Mouse (Mus musculus) skeletal muscle tissue, adult 2 months (tissue): ENCODE measurements around the gene Arhgap32.
"Not testable (repeated sequence)": the region's sequence is repeated elsewhere in the genome, so short reads cannot be mapped to it uniquely, and the experiment has no call there.

ENCODE experiments used
- DNase-seq: peaks from one replicate; pipeline ENCODE4 v3.0.0-alpha.2; 2012; ENCODE audit warnings: low read depth, low spot score

Gene Arhgap32

GRCm38 (mm10) chr9:32137697-32138426, 21.9 kb downstream of the Arhgap32 start:
- DNase-seq: no peak

- DNase-seq: no peak
Measured at GRCm38 (mm10) chr9:32138616-32139015, 22.7 kb downstream of the Arhgap32 start.

- no peak for DNase-seq
Measured at GRCm38 (mm10) chr9:32139641-32140040, 23.7 kb downstream of the Arhgap32 start.

DNA sequence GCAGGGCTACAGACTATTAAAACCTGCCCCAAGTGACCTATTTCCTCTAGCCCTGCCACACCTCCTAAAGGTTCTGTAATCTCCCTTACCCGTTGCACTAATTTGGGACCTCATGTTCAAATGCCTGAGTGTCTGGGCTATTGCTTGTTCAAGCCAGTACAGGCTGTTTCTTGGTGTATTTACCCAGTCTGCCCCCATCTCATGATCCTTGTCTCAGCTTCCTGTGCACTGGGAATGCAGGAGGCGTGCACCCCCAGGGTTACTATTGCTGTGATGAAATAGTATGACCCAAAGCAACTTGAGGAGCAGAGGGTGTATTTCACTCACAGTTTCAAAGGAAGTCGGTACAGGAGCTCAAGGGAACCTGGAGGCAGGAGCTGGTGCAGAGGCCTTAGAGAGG, 26.9 kb downstream of the Arhgap32 start:
- no peak for DNase-seq

- DNase-seq: no peak
Measured at GRCm38 (mm10) chr9:32143451-32143850, 27.5 kb downstream of the Arhgap32 start.

GRCm38 (mm10) chr9:32146257-32146996, 30.5 kb downstream of the Arhgap32 start:
- peak; percentile 31 for DNase-seq

DNA sequence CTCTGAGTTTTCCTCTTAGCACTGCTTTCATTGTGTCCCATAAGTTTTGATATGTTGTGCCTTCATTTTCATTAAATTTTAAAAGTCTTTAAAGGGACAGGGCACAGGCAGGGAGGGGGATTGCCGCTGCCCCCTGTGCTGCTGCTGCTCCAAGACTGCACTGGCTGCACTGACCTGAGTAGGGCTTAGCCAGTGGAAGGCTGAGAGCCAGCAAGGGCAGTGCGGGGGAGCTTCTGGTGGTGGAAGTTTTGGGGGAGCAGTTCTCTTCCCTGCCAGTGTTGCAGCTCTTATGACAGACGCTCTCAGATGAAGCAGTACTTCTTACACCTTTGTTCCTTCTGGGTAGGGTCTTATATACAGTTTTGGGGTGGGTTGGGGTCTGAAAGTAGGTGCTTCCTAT, 33.3 kb downstream of the Arhgap32 start:
- DNase-seq: no peak

- no peak for DNase-seq
Measured at GRCm38 (mm10) chr9:32149836-32150642, 34.1 kb downstream of the Arhgap32 start.

GRCm38 (mm10) chr9:32154727-32155371, 38.9 kb downstream of the Arhgap32 start:
- no peak for DNase-seq

DNA sequence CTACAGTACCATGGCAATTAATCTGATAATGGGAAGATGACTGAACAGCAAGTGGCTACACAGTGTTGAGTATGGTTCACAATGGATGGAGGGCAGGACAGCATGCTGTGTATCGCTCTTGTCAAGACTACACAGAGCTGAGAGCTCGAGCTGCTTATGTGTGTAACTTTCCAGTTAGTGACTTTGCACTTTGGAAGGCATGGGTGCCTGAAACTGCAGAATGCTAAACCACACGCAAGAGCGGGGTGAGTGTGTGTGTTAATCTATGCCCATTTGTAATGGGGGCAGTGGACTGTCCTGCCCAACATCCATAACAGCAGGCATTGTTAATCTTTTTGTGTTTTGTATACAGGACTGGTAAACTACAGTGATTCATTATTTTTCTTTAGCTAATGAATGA, 40.8 kb downstream of the Arhgap32 start:
- DNase-seq: no peak

GRCm38 (mm10) chr9:32157201-32157600, 41.3 kb downstream of the Arhgap32 start:
- no peak for DNase-seq

- peak; percentile 27 for DNase-seq
Measured at GRCm38 (mm10) chr9:32158837-32159543, 43.1 kb downstream of the Arhgap32 start.

DNA sequence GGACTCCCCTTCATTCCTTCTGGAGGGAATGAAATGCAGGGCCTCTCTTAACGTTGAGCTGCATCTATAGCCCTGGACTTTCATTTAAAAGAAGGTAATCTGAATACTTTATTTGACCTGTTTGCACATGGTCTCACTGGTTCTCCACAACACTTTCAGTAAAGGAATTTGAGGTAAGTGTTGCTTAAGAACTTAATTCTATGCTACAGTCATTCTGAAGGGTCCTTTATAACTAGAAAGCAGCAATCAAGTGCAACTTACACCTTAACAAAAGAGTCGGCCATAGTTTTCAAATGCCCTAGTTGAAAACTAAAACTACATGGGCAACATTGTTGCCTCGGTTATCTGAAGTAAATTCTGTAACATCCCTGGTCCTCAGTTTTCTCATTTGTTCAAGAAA, 43.8 kb downstream of the Arhgap32 start:
- DNase-seq: no peak

- no peak for DNase-seq
Measured at GRCm38 (mm10) chr9:32162792-32163191, 46.9 kb downstream of the Arhgap32 start.

- DNase-seq: not testable (repeated sequence)
Measured at GRCm38 (mm10) chr9:32163820-32164219, 47.9 kb downstream of the Arhgap32 start.

GRCm38 (mm10) chr9:32168546-32169137, 52.7 kb downstream of the Arhgap32 start:
- no peak for DNase-seq

DNA sequence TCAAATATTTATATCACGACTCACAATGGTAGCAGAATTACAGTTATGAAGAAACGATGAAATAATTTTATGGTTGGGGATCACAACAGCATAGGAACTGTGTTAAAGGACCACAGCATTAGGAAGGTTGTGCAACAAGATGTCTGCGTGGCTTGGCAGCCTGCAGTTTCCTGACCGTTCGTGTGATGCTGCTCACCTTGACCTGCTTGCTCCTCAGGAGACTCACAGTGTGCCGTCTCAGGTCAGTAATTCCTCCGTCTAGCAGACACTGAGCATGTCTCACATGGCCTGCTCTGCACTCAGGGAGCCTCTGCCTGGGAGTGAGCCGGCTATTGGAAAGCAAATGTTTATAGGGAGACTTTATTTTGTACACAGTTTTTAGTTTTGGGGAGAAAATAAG, 54.8 kb downstream of the Arhgap32 start:
- no peak for DNase-seq

DNA sequence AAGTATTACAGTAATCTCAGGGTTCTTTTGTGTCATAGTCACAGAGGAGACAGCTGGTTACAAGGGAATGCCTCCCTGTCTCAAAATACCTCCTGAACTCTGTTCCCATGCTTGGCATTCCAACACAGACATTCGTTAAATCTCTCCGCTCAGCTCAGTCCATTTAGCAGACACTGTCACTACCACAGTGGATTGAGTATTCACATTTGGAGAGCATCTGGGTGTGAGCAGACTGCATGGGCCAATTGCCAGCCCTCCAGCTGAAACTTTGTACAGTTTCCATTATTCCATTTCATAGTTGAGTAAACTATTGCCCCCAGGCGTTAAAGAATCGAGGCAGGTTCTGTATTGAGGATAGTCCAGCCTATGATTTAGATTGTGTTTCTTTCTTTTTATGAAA, 60.7 kb downstream of the Arhgap32 start:
- peak; percentile 11 for DNase-seq

DNA sequence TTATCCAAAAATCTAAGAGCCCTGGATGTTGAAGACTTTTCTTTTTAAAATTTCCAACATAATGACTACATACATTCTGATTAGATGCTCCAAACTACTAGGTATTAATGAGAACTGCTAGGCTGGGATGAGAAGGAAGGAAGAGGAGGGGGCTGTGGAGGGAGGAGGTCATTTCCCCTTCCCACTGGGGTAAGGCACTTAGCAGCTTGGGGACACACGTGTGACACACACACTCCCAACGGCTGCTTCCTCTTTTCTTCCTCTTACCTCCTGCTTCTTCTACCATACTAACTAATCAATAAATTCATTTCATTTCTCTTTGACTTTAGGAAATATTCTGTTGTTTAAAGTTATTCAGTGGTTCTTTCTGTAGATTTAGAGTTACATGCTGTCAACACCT, 65.2 kb downstream of the Arhgap32 start:
- no peak for DNase-seq

DNA sequence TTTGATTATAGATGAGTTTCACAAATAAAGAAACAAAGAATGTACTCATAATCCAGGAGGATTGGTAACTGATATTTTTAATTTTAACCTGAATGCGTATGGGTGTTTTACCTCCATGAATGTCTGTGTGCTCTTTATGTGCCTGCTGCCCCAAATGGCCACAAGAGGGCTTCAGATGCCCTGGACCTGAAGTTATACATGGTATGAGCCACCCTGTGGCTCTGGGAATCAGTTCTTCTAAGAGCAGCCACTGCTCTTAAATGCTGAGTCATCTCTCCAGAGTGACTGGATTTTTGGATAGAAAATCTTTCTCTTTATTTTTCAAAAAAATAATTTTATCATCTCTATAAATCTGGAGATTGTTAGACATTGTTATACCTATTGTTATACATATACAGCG, 70.6 kb downstream of the Arhgap32 start:
- DNase-seq: no peak
